In genomic region chr13:111745216-111745615, GRCm38 (mm10) we compare ENCODE assay signal across 13 mouse cellular contexts.
A peak's percentile ranks its signal among the peaks of the same experiment; 100 is the strongest.
DNase-seq lines count a peak whose midpoint lies in the region; ATAC-seq and TF ChIP-seq lines count a peak whose summit lies in the region.
"Had no signal": no experiment of that assay in that cellular context is flagged by ENCODE, and none has a peak within 500 bp of the region (broad histone marks: within the 10 kb centered on the region; RNA-seq: fewer than 3 reads in every experiment).

No protein-coding gene starts in this region.

- 0 out of 2 replicates have a peak, but pooled peaks have one; percentile 46 for ATAC-seq in hindbrain, embryonic 13.5 days (ENCODE audit: low FRiP score)
- no peak for ATAC-seq in hindbrain, embryonic 11.5 days (ENCODE audit: low FRiP score)
- ATAC-seq in midbrain, postnatal 0 days (ENCODE audit: low FRiP score) = no peak
- no peak for ATAC-seq in midbrain, embryonic 13.5 days
- ATAC-seq: inflammation-experienced regulatory T-cells, adult 6 months had no signal

- WGBS in hindbrain, embryonic 13.5 days = 80% methylated on average over 7 of the region's 7 CpGs
- WGBS in hindbrain, embryonic 11.5 days = 86% methylated on average over 7 of the region's 7 CpGs
- WGBS in midbrain, postnatal 0 days = 85% methylated on average over 7 of the region's 7 CpGs
- WGBS in midbrain, embryonic 13.5 days = 87% methylated on average over 7 of the region's 7 CpGs

- no peaks in the 10 kb centered on the region for H3K27me3 ChIP-seq in hindbrain, embryonic 13.5 days
- H3K27me3 ChIP-seq in hindbrain, embryonic 11.5 days (ENCODE audit: control insufficient read depth, insufficient read depth, low read length) = no peaks in the 10 kb centered on the region
- H3K27me3 ChIP-seq in midbrain, postnatal 0 days (ENCODE audit: insufficient read depth, low read length) = no peaks in the 10 kb centered on the region
- no peaks in the 10 kb centered on the region for H3K27me3 ChIP-seq in midbrain, embryonic 13.5 days
- H3K27me3 ChIP-seq: heart, embryonic 15.5 days; kidney, embryonic 15.5 days; limb, embryonic 15.5 days had no signal

- no peak overlapping the region for H3K4me2 ChIP-seq in hindbrain, embryonic 13.5 days
- no peak overlapping the region for H3K4me2 ChIP-seq in hindbrain, embryonic 11.5 days (replicated peaks; ENCODE audit: low read depth, low read length)
- H3K4me2 ChIP-seq in midbrain, postnatal 0 days (ENCODE audit: low read depth, low read length, poor library complexity, severe bottlenecking) = no peak overlapping the region
- no peak overlapping the region for H3K4me2 ChIP-seq in midbrain, embryonic 13.5 days (replicated peaks)
- H3K4me2 ChIP-seq: heart, embryonic 15.5 days; kidney, embryonic 15.5 days; limb, embryonic 15.5 days had no signal

- H3K27ac ChIP-seq in hindbrain, embryonic 13.5 days = no peak overlapping the region
- H3K27ac ChIP-seq in hindbrain, embryonic 11.5 days (ENCODE audit: low read depth, low read length) = no peak overlapping the region
- no peak overlapping the region for H3K27ac ChIP-seq in midbrain, postnatal 0 days (ENCODE audit: low read depth, low read length)
- no peak overlapping the region for H3K27ac ChIP-seq in midbrain, embryonic 13.5 days
- H3K27ac ChIP-seq: heart, embryonic 15.5 days; kidney, embryonic 15.5 days; limb, embryonic 15.5 days had no signal

- TF ChIP-seq CTCF in midbrain, postnatal 0 days (IDR thresholded peaks at IDR 0.05) = no peak

- H3K36me3 ChIP-seq in hindbrain, embryonic 13.5 days = peaks cover 23% of the 10 kb centered on the region
- no peaks in the 10 kb centered on the region for H3K36me3 ChIP-seq in hindbrain, embryonic 11.5 days (ENCODE audit: control insufficient read depth, insufficient read depth, low read length)
- peaks cover 18% of the 10 kb centered on the region for H3K36me3 ChIP-seq in midbrain, postnatal 0 days (ENCODE audit: insufficient read depth, low read length)
- peaks cover 26% of the 10 kb centered on the region for H3K36me3 ChIP-seq in midbrain, embryonic 13.5 days

- H3K4me3 ChIP-seq in hindbrain, embryonic 13.5 days = no peak overlapping the region
- H3K4me3 ChIP-seq in hindbrain, embryonic 11.5 days (ENCODE audit: low read depth, low read length) = no peak overlapping the region
- no peak overlapping the region for H3K4me3 ChIP-seq in midbrain, postnatal 0 days (ENCODE audit: low read depth, low read length)
- no peak overlapping the region for H3K4me3 ChIP-seq in midbrain, embryonic 13.5 days (replicated peaks)
- H3K4me3 ChIP-seq: heart, embryonic 15.5 days; kidney, embryonic 15.5 days; limb, embryonic 15.5 days had no signal

- no peaks in the 10 kb centered on the region for H3K4me1 ChIP-seq in hindbrain, embryonic 13.5 days (replicated peaks)
- no peaks in the 10 kb centered on the region for H3K4me1 ChIP-seq in hindbrain, embryonic 11.5 days (replicated peaks; ENCODE audit: control insufficient read depth, insufficient read depth, low read length)
- H3K4me1 ChIP-seq in midbrain, postnatal 0 days (ENCODE audit: insufficient read depth, low read length) = no peaks in the 10 kb centered on the region
- H3K4me1 ChIP-seq in midbrain, embryonic 13.5 days (replicated peaks) = no peaks in the 10 kb centered on the region
- H3K4me1 ChIP-seq: heart, embryonic 15.5 days; kidney, embryonic 15.5 days; limb, embryonic 15.5 days had no signal

- H3K9me3 ChIP-seq in hindbrain, embryonic 13.5 days = no peaks in the 10 kb centered on the region
- no peaks in the 10 kb centered on the region for H3K9me3 ChIP-seq in hindbrain, embryonic 11.5 days (ENCODE audit: control insufficient read depth, low read length)
- no peaks in the 10 kb centered on the region for H3K9me3 ChIP-seq in midbrain, postnatal 0 days (ENCODE audit: low read length)
- H3K9me3 ChIP-seq in midbrain, embryonic 13.5 days = no peaks in the 10 kb centered on the region
- H3K9me3 ChIP-seq: heart, embryonic 15.5 days; kidney, embryonic 15.5 days; limb, embryonic 15.5 days had no signal

- H3K9ac ChIP-seq in hindbrain, embryonic 13.5 days = no peak overlapping the region
- H3K9ac ChIP-seq in hindbrain, embryonic 11.5 days (ENCODE audit: low read depth, low read length) = no peak overlapping the region
- no peak overlapping the region for H3K9ac ChIP-seq in midbrain, postnatal 0 days (replicated peaks; ENCODE audit: low read length, poor library complexity, severe bottlenecking)
- H3K9ac ChIP-seq in midbrain, embryonic 13.5 days (replicated peaks) = no peak overlapping the region
- H3K9ac ChIP-seq: heart, embryonic 15.5 days; kidney, embryonic 15.5 days; limb, embryonic 15.5 days had no signal

- DNase-seq in hindbrain, embryonic 11.5 days (ENCODE audit: low spot score) = no peak
- peak; percentile 23 for DNase-seq in midbrain, postnatal 0 days (ENCODE audit: low spot score)
- DNase-seq in cerebellum, adult 9-10 months = peak; percentile 24
- peak; percentile 28 for DNase-seq in thymus, postnatal 25 days
- no peak for DNase-seq in lung, postnatal 25 days (ENCODE audit: low spot score)
- DNase-seq: B cell, adult 2 months; embryo, embryonic 11 days had no signal

Comparison
In these comparisons a context has a peak if more than half of its experiments do, and no peak if none do; other contexts are left out.
1. DNase-seq: peak in midbrain, postnatal 0 days (single experiment), cerebellum, adult 9-10 months (single experiment) and thymus, postnatal 25 days (single experiment); none in hindbrain, embryonic 11.5 days (single experiment) and lung, postnatal 25 days (single experiment).